Mouse (Mus musculus): ENCODE results near the gene Copz1. TPM values are rescaled to one million over a fixed set of nuclear protein-coding genes. Genes with fewer than 3 reads are reported as not detected.

Gene Copz1
- polyA plus RNA-seq, 1 experiment: 191 TPM

- H3K79me3 ChIP-seq (ENCODE audit: low read depth): peaks cover 25% of the 10 kb centered on the region
- H3K36me3 ChIP-seq (ENCODE audit: control insufficient read depth, insufficient read depth): peaks cover 10% of the 10 kb centered on the region
- H3K4me3 ChIP-seq (ENCODE audit: insufficient read depth, poor library complexity, severe bottlenecking): no peak overlapping the region
- no peak overlapping the region for H3ac ChIP-seq (ENCODE audit: control insufficient read depth, insufficient read length, low read depth)
- TF ChIP-seq MYOD1 (IDR thresholded peaks at IDR 0.05; ENCODE audit: control insufficient read depth, insufficient read length, low read depth): no peak
- no peak for TF ChIP-seq CEBPB (IDR thresholded peaks at IDR 0.05; ENCODE audit: low read depth)
- no peak for TF ChIP-seq FOSL1 (IDR thresholded peaks at IDR 0.05; ENCODE audit: insufficient read depth, low read length, poor library complexity, severe bottlenecking)
- no peak for TF ChIP-seq CTCF (IDR thresholded peaks at IDR 0.05; ENCODE audit: control insufficient read depth, insufficient read depth, insufficient read length)
- no peak for TF ChIP-seq MYOG (IDR thresholded peaks at IDR 0.05; ENCODE audit: control insufficient read depth, extremely low read depth, insufficient read length)
- TF ChIP-seq MAX (IDR thresholded peaks at IDR 0.05): no peak
- TF ChIP-seq USF1 (IDR thresholded peaks at IDR 0.05; ENCODE audit: low read depth): no peak
- no peaks in the 10 kb centered on the region for H3K27me3 ChIP-seq (ENCODE audit: control insufficient read depth, insufficient read depth, insufficient read length)
- peaks cover 86% of the 10 kb centered on the region for H3K79me2 ChIP-seq (ENCODE audit: control insufficient read depth, insufficient read depth)
Measured at GRCm38 (mm10) chr15:103284647-103285046, 12.1 kb downstream of the Copz1 start.

- Histone ChIP-seq H3ac (ENCODE audit: control insufficient read depth, insufficient read length, low read depth) (no peak overlapping the region), H3K79me2 (ENCODE audit: control insufficient read depth, insufficient read depth) (peaks cover 73% of the 10 kb centered on the region), H3K79me3 (ENCODE audit: low read depth) (peaks cover 17% of the 10 kb centered on the region), H3K27me3 (ENCODE audit: control insufficient read depth, insufficient read depth, insufficient read length) (no peaks in the 10 kb centered on the region), H3K36me3 (ENCODE audit: control insufficient read depth, insufficient read depth) (peaks cover 23% of the 10 kb centered on the region), H3K4me3 (ENCODE audit: insufficient read depth, poor library complexity, severe bottlenecking) (no peak overlapping the region)
- TF ChIP-seq MYOD1 (IDR thresholded peaks at IDR 0.05; ENCODE audit: control insufficient read depth, insufficient read length, low read depth): no peak
- no peak for TF ChIP-seq USF1 (IDR thresholded peaks at IDR 0.05; ENCODE audit: low read depth)
- no peak for TF ChIP-seq CEBPB (IDR thresholded peaks at IDR 0.05; ENCODE audit: low read depth)
- no peak for TF ChIP-seq MAX (IDR thresholded peaks at IDR 0.05)
- no peak for TF ChIP-seq MYOG (IDR thresholded peaks at IDR 0.05; ENCODE audit: control insufficient read depth, extremely low read depth, insufficient read length)
- no peak for TF ChIP-seq FOSL1 (IDR thresholded peaks at IDR 0.05; ENCODE audit: insufficient read depth, low read length, poor library complexity, severe bottlenecking)
- TF ChIP-seq CTCF (IDR thresholded peaks at IDR 0.05; ENCODE audit: control insufficient read depth, insufficient read depth, insufficient read length): no peak
Measured at GRCm38 (mm10) chr15:103285778-103286417, 13.4 kb downstream of the Copz1 start.

- TF ChIP-seq FOSL1 (IDR thresholded peaks at IDR 0.05; ENCODE audit: insufficient read depth, low read length, poor library complexity, severe bottlenecking): no peak
- no peak for TF ChIP-seq MYOD1 (IDR thresholded peaks at IDR 0.05; ENCODE audit: control insufficient read depth, insufficient read length, low read depth)
- no peak for TF ChIP-seq MAX (IDR thresholded peaks at IDR 0.05)
- no peak for TF ChIP-seq MYOG (IDR thresholded peaks at IDR 0.05; ENCODE audit: control insufficient read depth, extremely low read depth, insufficient read length)
- no peak for TF ChIP-seq CTCF (IDR thresholded peaks at IDR 0.05; ENCODE audit: control insufficient read depth, insufficient read depth, insufficient read length)
- TF ChIP-seq USF1 (IDR thresholded peaks at IDR 0.05; ENCODE audit: low read depth): no peak
- no peak for TF ChIP-seq CEBPB (IDR thresholded peaks at IDR 0.05; ENCODE audit: low read depth)
- H3K27me3 ChIP-seq (ENCODE audit: control insufficient read depth, insufficient read depth, insufficient read length): no peaks in the 10 kb centered on the region
- peaks cover 40% of the 10 kb centered on the region for H3K79me2 ChIP-seq (ENCODE audit: control insufficient read depth, insufficient read depth)
- no peaks in the 10 kb centered on the region for H3K79me3 ChIP-seq (ENCODE audit: low read depth)
- H3ac ChIP-seq (ENCODE audit: control insufficient read depth, insufficient read length, low read depth): no peak overlapping the region
- H3K4me3 ChIP-seq (ENCODE audit: insufficient read depth, poor library complexity, severe bottlenecking): no peak overlapping the region
- peaks cover 54% of the 10 kb centered on the region for H3K36me3 ChIP-seq (ENCODE audit: control insufficient read depth, insufficient read depth)
Measured at GRCm38 (mm10) chr15:103289600-103289999, 17.1 kb downstream of the Copz1 start.

GRCm38 (mm10) chr15:103290417-103290816, 17.9 kb downstream of the Copz1 start:
- H3K36me3 ChIP-seq (ENCODE audit: control insufficient read depth, insufficient read depth): peaks cover 59% of the 10 kb centered on the region
- TF ChIP-seq USF1 (IDR thresholded peaks at IDR 0.05; ENCODE audit: low read depth): no peak
- TF ChIP-seq FOSL1 (IDR thresholded peaks at IDR 0.05; ENCODE audit: insufficient read depth, low read length, poor library complexity, severe bottlenecking): no peak
- no peak for TF ChIP-seq MYOG (IDR thresholded peaks at IDR 0.05; ENCODE audit: control insufficient read depth, extremely low read depth, insufficient read length)
- no peak for TF ChIP-seq MAX (IDR thresholded peaks at IDR 0.05)
- no peak for TF ChIP-seq MYOD1 (IDR thresholded peaks at IDR 0.05; ENCODE audit: control insufficient read depth, insufficient read length, low read depth)
- no peak for TF ChIP-seq CTCF (IDR thresholded peaks at IDR 0.05; ENCODE audit: control insufficient read depth, insufficient read depth, insufficient read length)
- H3K4me3 ChIP-seq (ENCODE audit: insufficient read depth, poor library complexity, severe bottlenecking): no peak overlapping the region
- no peaks in the 10 kb centered on the region for H3K27me3 ChIP-seq (ENCODE audit: control insufficient read depth, insufficient read depth, insufficient read length)
- peaks cover 33% of the 10 kb centered on the region for H3K79me2 ChIP-seq (ENCODE audit: control insufficient read depth, insufficient read depth)
- H3ac ChIP-seq (ENCODE audit: control insufficient read depth, insufficient read length, low read depth): no peak overlapping the region
- no peaks in the 10 kb centered on the region for H3K79me3 ChIP-seq (ENCODE audit: low read depth)

- H3ac ChIP-seq (ENCODE audit: control insufficient read depth, insufficient read length, low read depth): no peak overlapping the region
Measured at GRCm38 (mm10) chr15:103290843-103291242, 18.3 kb downstream of the Copz1 start.

More at GRCm38 (mm10) chr15:103290843-103291242, 18.3 kb downstream of the Copz1 start:
- Histone ChIP-seq H3K79me3 (ENCODE audit: low read depth) (no peaks in the 10 kb centered on the region), H3K79me2 (ENCODE audit: control insufficient read depth, insufficient read depth) (peaks cover 29% of the 10 kb centered on the region), H3K36me3 (ENCODE audit: control insufficient read depth, insufficient read depth) (peaks cover 63% of the 10 kb centered on the region), H3K4me3 (ENCODE audit: insufficient read depth, poor library complexity, severe bottlenecking) (no peak overlapping the region), H3K27me3 (ENCODE audit: control insufficient read depth, insufficient read depth, insufficient read length) (no peaks in the 10 kb centered on the region)
- TF ChIP-seq MYOG (IDR thresholded peaks at IDR 0.05; ENCODE audit: control insufficient read depth, extremely low read depth, insufficient read length) (no peak), CEBPB (IDR thresholded peaks at IDR 0.05; ENCODE audit: low read depth) (no peak), CTCF (IDR thresholded peaks at IDR 0.05; ENCODE audit: control insufficient read depth, insufficient read depth, insufficient read length) (no peak), MYOD1 (IDR thresholded peaks at IDR 0.05; ENCODE audit: control insufficient read depth, insufficient read length, low read depth) (no peak), FOSL1 (IDR thresholded peaks at IDR 0.05; ENCODE audit: insufficient read depth, low read length, poor library complexity, severe bottlenecking) (no peak), MAX (IDR thresholded peaks at IDR 0.05) (no peak), USF1 (IDR thresholded peaks at IDR 0.05; ENCODE audit: low read depth) (no peak)

Data from C2C12 (cell line).